Mouse (Mus musculus) myocyte (in vitro differentiated cells): ENCODE measurements around the gene Muc5b. TPM values are rescaled to one million over a fixed set of nuclear protein-coding genes. Genes with fewer than 3 reads are reported as not detected.

Experiments
- H3K27me3 ChIP-seq: one replicate; pipeline ENCODE4 v1.6.1; 2011; ENCODE audit not compliant: control insufficient read depth, insufficient read depth, insufficient read length
- H3K36me3 ChIP-seq: one replicate; pipeline ENCODE4 v1.6.1; 2011; ENCODE audit not compliant: control insufficient read depth, insufficient read depth
- H3K4me2 ChIP-seq: one replicate; pipeline ENCODE4 v1.6.1; 2011; ENCODE audit warnings: low read depth, control low read depth
- H3K4me3 ChIP-seq: one replicate; pipeline ENCODE4 v1.5.1; 2011; ENCODE audit warnings: mild to moderate bottlenecking, control low read depth, moderate library complexity
- H3K79me2 ChIP-seq: one replicate; pipeline ENCODE4 v1.6.1; 2011; ENCODE audit not compliant: control insufficient read depth, insufficient read depth
- H3ac ChIP-seq: one replicate; pipeline ENCODE4 v1.6.1; 2011; ENCODE audit not compliant: control insufficient read depth, insufficient read length
- CEBPB ChIP-seq: IDR thresholded peaks from 2 replicates; pipeline ENCODE4 v1.6.1; 2011; ENCODE audit warnings: mild to moderate bottlenecking, moderate library complexity; ENCODE audit not compliant: poor library complexity, insufficient read depth, severe bottlenecking
- E2F4 ChIP-seq: IDR thresholded peaks from one replicate; pipeline ENCODE4 v1.6.1; 2011; ENCODE audit warnings: mild to moderate bottlenecking, control low read depth, moderate library complexity; ENCODE audit not compliant: insufficient read depth
- MAX ChIP-seq: IDR thresholded peaks from one replicate; pipeline ENCODE4 v1.6.1; 2011; ENCODE audit warnings: low read depth, mild to moderate bottlenecking, control low read depth
- MYOD1 ChIP-seq, 3 experiments: IDR thresholded peaks; one replicate each; pipeline ENCODE4 v1.6.1; 2011; ENCODE audit warnings: control low read depth in 2 of 3, low read depth in 2 of 3, mild to moderate bottlenecking in 2 of 3, moderate library complexity in 1 of 3; ENCODE audit not compliant: insufficient read length in 2 of 3, control insufficient read depth in 1 of 3
- MYOG ChIP-seq, 3 experiments: IDR thresholded peaks; one replicate each; pipeline ENCODE4 v1.6.1; 2011; ENCODE audit warnings: control low read depth in 2 of 3, low read depth in 2 of 3, mild to moderate bottlenecking in 2 of 3; ENCODE audit not compliant: insufficient read length in 2 of 3, control insufficient read depth in 1 of 3, insufficient read depth in 1 of 3
- POLR2A ChIP-seq: IDR thresholded peaks from one replicate; pipeline ENCODE4 v1.6.1; 2011; ENCODE audit warnings: low read depth, mild to moderate bottlenecking, control low read depth, moderate library complexity; ENCODE audit not compliant: insufficient read length
- POLR2AphosphoS2 ChIP-seq: IDR thresholded peaks from one replicate; pipeline ENCODE4 v1.6.1; 2011; ENCODE audit warnings: low read depth, control low read depth; ENCODE audit not compliant: insufficient read length
- REST ChIP-seq: IDR thresholded peaks from one replicate; pipeline ENCODE4 v1.6.1; 2011; ENCODE audit warnings: mild to moderate bottlenecking, control low read depth, moderate library complexity; ENCODE audit not compliant: insufficient read depth, insufficient read length
- SRF ChIP-seq: IDR thresholded peaks from one replicate; pipeline ENCODE4 v1.6.1; 2011; ENCODE audit warnings: low read depth; ENCODE audit not compliant: control insufficient read depth, insufficient read length
- TCF12 ChIP-seq: IDR thresholded peaks from one replicate; pipeline ENCODE4 v1.6.1; 2011; ENCODE audit warnings: mild to moderate bottlenecking, control low read depth; ENCODE audit not compliant: poor library complexity, insufficient read depth, severe bottlenecking
- TCF3 ChIP-seq: IDR thresholded peaks from one replicate; pipeline ENCODE4 v1.6.1; 2011; ENCODE audit warnings: low read depth, control low read depth; ENCODE audit not compliant: insufficient read length
- USF1 ChIP-seq: IDR thresholded peaks from one replicate; pipeline ENCODE4 v1.6.1; 2011; ENCODE audit warnings: low read depth, mild to moderate bottlenecking, control low read depth, moderate library complexity
- polyA plus RNA-seq: library from polyadenylated mRNA; unstranded; fragments of >200 nt; fragmentation: generic; extraction: Trizol; gene quantifications from one replicate; pipeline ENCODE4 v1.2.1, GENCODE M21; 2012; ENCODE audit warnings: missing spikeins

Gene Muc5b
- polyA plus RNA-seq, 1 experiment: 0.01 TPM

GRCm38 (mm10) chr7:141823699-141824098, 15.2 kb upstream of the Muc5b start:
- H3K36me3 ChIP-seq: no peaks in the 10 kb centered on the region
- H3ac ChIP-seq: no peak overlapping the region
- no peaks in the 10 kb centered on the region for H3K79me2 ChIP-seq
- no peak for TF ChIP-seq USF1
- no peak for TF ChIP-seq E2F4
- no peak for TF ChIP-seq MYOG (IDR thresholded peaks at IDR 0.05; ENCODE audit: control insufficient read depth in 1 of 3, insufficient read depth in 1 of 3, insufficient read length in 2 of 3, low read depth in 2 of 3)
- no peak for TF ChIP-seq POLR2AphosphoS2
- TF ChIP-seq POLR2A: no peak
- no peak for TF ChIP-seq SRF
- TF ChIP-seq MAX: no peak
- TF ChIP-seq TCF3: no peak
- no peak for TF ChIP-seq REST
- TF ChIP-seq MYOD1 (IDR thresholded peaks at IDR 0.05; ENCODE audit: control insufficient read depth in 1 of 3, insufficient read length in 2 of 3, low read depth in 2 of 3): no peak
- no peak for TF ChIP-seq CEBPB
- TF ChIP-seq TCF12: no peak
- no peak overlapping the region for H3K4me2 ChIP-seq
- H3K4me3 ChIP-seq: no peak overlapping the region
- H3K27me3 ChIP-seq: peaks cover 30% of the 10 kb centered on the region

DNA sequence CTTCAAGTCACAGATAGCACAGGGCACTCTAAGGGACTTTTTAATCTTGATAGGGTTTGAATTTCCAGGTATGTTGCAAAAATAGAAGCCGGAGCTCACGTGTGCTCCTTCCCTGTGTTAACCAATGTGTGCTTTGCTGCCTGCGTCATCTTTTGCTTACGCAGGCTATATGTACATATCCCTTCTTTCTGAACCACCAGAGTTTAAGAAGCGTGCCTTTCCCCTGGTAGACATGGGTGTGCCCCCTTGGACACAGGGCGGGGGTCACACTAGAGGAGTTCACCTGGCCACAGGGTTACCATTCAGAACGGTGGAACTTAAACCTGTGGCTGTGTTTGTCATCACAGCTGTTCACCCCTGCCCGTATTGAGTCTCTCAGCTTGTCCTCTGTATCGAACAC, 14.5 kb upstream of the Muc5b start:
- peaks cover 30% of the 10 kb centered on the region for H3K27me3 ChIP-seq
- no peak overlapping the region for H3ac ChIP-seq
- H3K4me2 ChIP-seq: no peak overlapping the region
- H3K79me2 ChIP-seq: no peaks in the 10 kb centered on the region
- TF ChIP-seq TCF3: no peak
- TF ChIP-seq POLR2AphosphoS2: no peak
- TF ChIP-seq MYOD1 (IDR thresholded peaks at IDR 0.05; ENCODE audit: control insufficient read depth in 1 of 3, insufficient read length in 2 of 3, low read depth in 2 of 3): no peak
- TF ChIP-seq TCF12: no peak
- TF ChIP-seq MAX: no peak
- TF ChIP-seq REST: no peak
- TF ChIP-seq MYOG (IDR thresholded peaks at IDR 0.05; ENCODE audit: control insufficient read depth in 1 of 3, insufficient read depth in 1 of 3, insufficient read length in 2 of 3, low read depth in 2 of 3): no peak
- TF ChIP-seq POLR2A: no peak
- no peak for TF ChIP-seq E2F4
- H3K36me3 ChIP-seq: no peaks in the 10 kb centered on the region
- H3K4me3 ChIP-seq: no peak overlapping the region

GRCm38 (mm10) chr7:141835941-141836340, 2.9 kb upstream of the Muc5b start:
- peak in 2 of 3 experiments; percentile 19 to 75 for TF ChIP-seq MYOG (IDR thresholded peaks at IDR 0.05; ENCODE audit: control insufficient read depth in 1 of 3, insufficient read depth in 1 of 3, insufficient read length in 2 of 3, low read depth in 2 of 3)
- no peak for TF ChIP-seq SRF
- TF ChIP-seq MYOD1 (IDR thresholded peaks at IDR 0.05; ENCODE audit: control insufficient read depth in 1 of 3, insufficient read length in 2 of 3, low read depth in 2 of 3): peak in 1 of 3 experiments; percentile 64
- Histone ChIP-seq H3K79me2 (no peaks in the 10 kb centered on the region), H3K4me2 (no peak overlapping the region), H3K27me3 (no peaks in the 10 kb centered on the region), H3ac (no peak overlapping the region), H3K4me3 (no peak overlapping the region), H3K36me3 (no peaks in the 10 kb centered on the region)

DNA sequence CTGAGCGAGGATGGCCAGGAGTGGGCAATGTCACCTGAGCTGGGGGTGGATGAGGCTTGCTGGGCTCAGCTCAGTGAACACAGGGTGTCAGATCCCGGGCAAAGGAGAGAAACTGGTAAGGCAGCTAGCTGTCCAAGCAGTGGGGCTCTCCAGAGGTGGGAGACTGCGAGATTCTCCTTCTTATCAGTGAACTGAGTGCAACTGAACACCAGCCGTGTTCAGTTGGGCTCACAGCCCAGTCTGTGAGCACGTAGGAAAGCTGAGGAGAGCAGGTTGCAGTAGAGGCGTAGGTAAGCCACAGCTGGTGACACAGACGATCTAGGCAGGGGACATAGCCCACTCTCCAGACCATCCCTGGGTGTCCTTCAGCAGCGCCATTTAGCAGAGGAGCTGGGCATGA, 2.4 kb upstream of the Muc5b start:
- Histone ChIP-seq H3K4me3 (no peak overlapping the region), H3K4me2 (no peak overlapping the region), H3K36me3 (no peaks in the 10 kb centered on the region), H3ac (no peak overlapping the region), H3K27me3 (peaks cover 2% of the 10 kb centered on the region), H3K79me2 (no peaks in the 10 kb centered on the region)
- TF ChIP-seq SRF: no peak
- TF ChIP-seq CEBPB: no peak

GRCm38 (mm10) chr7:141840354-141840753, 1.5 kb downstream of the Muc5b start:
- TF ChIP-seq MYOD1 (IDR thresholded peaks at IDR 0.05; ENCODE audit: control insufficient read depth in 1 of 3, insufficient read length in 2 of 3, low read depth in 2 of 3): no peak
- TF ChIP-seq E2F4: no peak
- no peak for TF ChIP-seq TCF12
- no peak for TF ChIP-seq POLR2AphosphoS2
- TF ChIP-seq POLR2A: no peak
- TF ChIP-seq USF1: no peak
- no peak for TF ChIP-seq REST
- TF ChIP-seq TCF3: no peak
- Histone ChIP-seq H3K4me3 (no peak overlapping the region), H3K4me2 (no peak overlapping the region), H3K27me3 (peaks cover 39% of the 10 kb centered on the region), H3ac (no peak overlapping the region), H3K79me2 (no peaks in the 10 kb centered on the region), H3K36me3 (no peaks in the 10 kb centered on the region)

DNA sequence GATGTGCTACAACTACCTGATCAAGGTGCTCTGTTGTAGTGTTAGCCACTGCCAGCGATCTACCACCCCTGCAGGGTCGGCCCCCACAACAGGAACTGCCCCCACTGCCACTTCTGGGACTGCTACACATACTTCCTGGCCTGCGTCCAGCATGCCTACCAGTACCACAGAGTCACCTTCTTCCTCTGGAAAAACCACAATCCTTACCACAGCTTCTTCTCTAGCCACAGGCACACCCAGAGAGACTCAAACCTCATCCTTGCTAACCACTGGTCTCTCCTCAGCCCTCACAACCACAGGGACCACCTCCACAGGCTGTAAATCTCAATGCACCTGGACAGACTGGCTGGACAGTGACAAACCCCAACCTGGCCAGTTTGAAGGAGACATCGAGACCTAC, 22.2 kb downstream of the Muc5b start:
- no peaks in the 10 kb centered on the region for H3K36me3 ChIP-seq
- H3K4me3 ChIP-seq: no peak overlapping the region
- H3K79me2 ChIP-seq: no peaks in the 10 kb centered on the region
- H3ac ChIP-seq: no peak overlapping the region
- peaks cover 47% of the 10 kb centered on the region for H3K27me3 ChIP-seq
- no peak overlapping the region for H3K4me2 ChIP-seq
- TF ChIP-seq MYOG (IDR thresholded peaks at IDR 0.05; ENCODE audit: control insufficient read depth in 1 of 3, insufficient read depth in 1 of 3, insufficient read length in 2 of 3, low read depth in 2 of 3) (no peak), POLR2A (no peak), MYOD1 (IDR thresholded peaks at IDR 0.05; ENCODE audit: control insufficient read depth in 1 of 3, insufficient read length in 2 of 3, low read depth in 2 of 3) (no peak), TCF3 (no peak), POLR2AphosphoS2 (no peak), SRF (no peak), REST (no peak), E2F4 (no peak), MAX (no peak), USF1 (no peak), CEBPB (no peak), TCF12 (no peak)
